Mouse (Mus musculus) ES-E14 (cell line): ENCODE measurements around the gene Slc35e4.

Experiments used
- CHD2 ChIP-seq: IDR thresholded peaks from 2 replicates; pipeline ENCODE4 v1.6.1; 2014; ENCODE audit warnings: mild to moderate bottlenecking, low read depth, low read length, inconsistent platforms
- HCFC1 ChIP-seq: IDR thresholded peaks from 2 replicates; pipeline ENCODE4 v1.6.1; 2012; ENCODE audit warnings: low read length, inconsistent platforms, borderline replicate concordance; ENCODE audit not compliant: insufficient read depth
- MAFK ChIP-seq: IDR thresholded peaks from 2 replicates; pipeline ENCODE4 v1.6.1; 2014; ENCODE audit warnings: mild to moderate bottlenecking, low read depth, low read length, inconsistent platforms; ENCODE audit not compliant: insufficient read depth
- ZC3H11A ChIP-seq: IDR thresholded peaks from 2 replicates; pipeline ENCODE4 v1.6.1; 2012; ENCODE audit warnings: low read depth, mild to moderate bottlenecking, inconsistent platforms, low read length, borderline replicate concordance

- TF ChIP-seq CHD2 (no peak), ZC3H11A (no peak), MAFK (no peak), HCFC1 (no peak)
Measured at GRCm38 (mm10) chr11:3930019-3930418, 15.6 kb upstream of the Slc35e4 start.
